Mouse (Mus musculus) heart, embryonic 13.5 days (tissue): ENCODE results near the gene Actl6b. TPM values are rescaled to one million over a fixed set of nuclear protein-coding genes. Genes with fewer than 3 reads are reported as not detected.

Experiments used
- ATAC-seq: fragments of 200-750 bp; cut with Nextera tagmentation; 2 replicates; pipeline ENCODE4 v1.8.0; 2017; ENCODE audit warnings: moderate TSS enrichment; ENCODE audit not compliant: insufficient number of reproducible peaks, low FRiP score, low TSS enrichment; ENCODE audit errors: extremely low read depth
- H3K27ac ChIP-seq: fragments of 300-500 bp; sonication (generic); replicated peaks from 2 replicates; pipeline ENCODE4 v1.5.1; 2015; ENCODE audit warnings: moderate library complexity, mild to moderate bottlenecking, inconsistent platforms
- H3K27me3 ChIP-seq: fragments of 300-500 bp; sonication (generic); replicated peaks from 2 replicates; pipeline ENCODE4 v1.6.1; 2015; ENCODE audit warnings: mild to moderate bottlenecking, inconsistent platforms
- H3K36me3 ChIP-seq: fragments of 300-500 bp; sonication (generic); 2 replicates; pipeline ENCODE4 v1.6.1; 2015; ENCODE audit warnings: mild to moderate bottlenecking, inconsistent platforms
- H3K4me1 ChIP-seq: fragments of 300-500 bp; sonication (generic); 2 replicates; pipeline ENCODE4 v1.6.1; 2015; ENCODE audit warnings: inconsistent platforms
- H3K4me2 ChIP-seq: fragments of 300-500 bp; sonication (generic); 2 replicates; pipeline ENCODE4 v1.6.1; 2015; ENCODE audit warnings: inconsistent platforms, mild to moderate bottlenecking, moderate library complexity
- H3K4me3 ChIP-seq: fragments of 300-500 bp; sonication (generic); 2 replicates; pipeline ENCODE4 v1.5.1; 2015; ENCODE audit warnings: moderate library complexity, mild to moderate bottlenecking, inconsistent platforms
- H3K9ac ChIP-seq: fragments of 300-500 bp; sonication (generic); 2 replicates; pipeline ENCODE4 v1.6.1; 2015; ENCODE audit warnings: inconsistent platforms, mild to moderate bottlenecking, moderate library complexity
- H3K9me3 ChIP-seq: fragments of 300-500 bp; sonication (generic); 2 replicates; pipeline ENCODE4 v1.6.1; 2016; ENCODE audit warnings: inconsistent platforms
- WGBS: fragments of 180-500 bp; shearing (Covaris S2); methylation state at CpG from one replicate; pipeline ENCODE4 v1.1.7; 2015; ENCODE audit warnings: mixed read lengths; 5-methylcytosine and 5-hydroxymethylcytosine counted together
- polyA plus RNA-seq: library from polyadenylated mRNA; unstranded; fragments of >200 nt; fragmentation: Nextera tagmentation; extraction: Ambion mirVana; gene quantifications from 2 replicates; pipeline ENCODE4 v1.2.1, GENCODE M21; 2015

Gene Actl6b
- 0.27 and 0.35 TPM in 2 replicates for polyA plus RNA-seq

GRCm38 (mm10) chr5:137553411-137553837 is at the start of gene Actl6b:
Gene Actl6b (plus strand): TSS chr5:137553517.
- Histone ChIP-seq H3K4me2 (peak within 1 kb of the TSS; percentile 56), H3K4me1 (peaks cover 7% of the 10 kb centered on the region; the same call in 1 of the 2 replicates), H3K9me3 (no peaks in the 10 kb centered on the region), H3K27ac (no peak within 1 kb of the TSS), H3K4me3 (peak within 1 kb of the TSS; percentile 27; the same call in 1 of the 2 replicates), H3K27me3 (peaks cover 62% of the 10 kb centered on the region), H3K36me3 (no peaks in the 10 kb centered on the region), H3K9ac (no peak within 1 kb of the TSS)
- under 1% methylated on average over 37 of the region's 37 CpGs for WGBS
- no peak for ATAC-seq

- no peak overlapping the region for H3K4me3 ChIP-seq
- no peaks in the 10 kb centered on the region for H3K9me3 ChIP-seq
- 81% methylated on average over 6 of the region's 6 CpGs for WGBS
- H3K4me2 ChIP-seq, result no peak overlapping the region
- ATAC-seq, result no peak
- H3K27ac ChIP-seq, result no peak overlapping the region
- no peaks in the 10 kb centered on the region for H3K27me3 ChIP-seq
- H3K4me1 ChIP-seq, result peaks cover 16% of the 10 kb centered on the region
- peaks cover 11% of the 10 kb centered on the region for H3K36me3 ChIP-seq
- no peak overlapping the region for H3K9ac ChIP-seq
These were observed 49.3 kb upstream of the Actl6b start for GRCm38 (mm10) chr5:137504041-137504440.

DNA sequence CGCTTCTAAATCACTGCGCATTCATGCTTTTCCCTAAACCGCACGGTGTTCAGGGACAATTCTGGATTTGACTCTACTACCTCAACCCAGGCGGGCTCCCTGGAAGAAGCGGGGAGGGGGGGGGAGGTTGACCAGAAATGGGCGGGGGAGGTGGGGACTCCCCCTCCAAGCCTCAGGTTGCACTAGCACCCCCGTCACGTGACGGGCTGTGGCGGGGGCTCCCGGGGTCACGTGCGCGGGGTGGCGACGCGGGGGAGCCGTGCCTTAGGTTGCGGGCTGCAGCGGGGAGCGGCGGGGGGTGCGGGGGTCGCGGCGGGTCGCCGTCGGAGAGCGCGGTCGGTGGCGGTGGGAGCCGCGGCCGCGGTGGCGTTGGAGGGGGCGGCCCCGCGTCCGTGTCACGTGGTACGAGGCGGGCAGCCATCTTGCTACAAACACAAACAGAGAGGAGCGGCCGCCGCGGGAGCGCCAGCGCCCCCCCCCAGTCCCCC is 43.3 kb upstream of the Actl6b start:
- WGBS, result 2% methylated on average over 32 of the region's 52 CpGs
- peak; percentile 64 for ATAC-seq

GRCm38 (mm10) chr5:137510573-137511390 is 42.5 kb upstream of the Actl6b start:
- 2% methylated on average over 18 of the region's 83 CpGs for WGBS
- Histone ChIP-seq H3K4me3 (peak overlapping the region; percentile 88), H3K27ac (peak overlapping the region; percentile 84), H3K27me3 (no peaks in the 10 kb centered on the region), H3K4me2 (peak overlapping the region; percentile 93), H3K36me3 (peaks cover 12% of the 10 kb centered on the region), H3K9ac (peak overlapping the region; percentile 100), H3K4me1 (peaks cover 42% of the 10 kb centered on the region), H3K9me3 (no peaks in the 10 kb centered on the region)
- peak; percentile 52 for ATAC-seq

More for the DNA sequence above, 43.3 kb upstream of the Actl6b start:
- no peaks in the 10 kb centered on the region for H3K27me3 ChIP-seq
- peaks cover 42% of the 10 kb centered on the region for H3K4me1 ChIP-seq
- peak overlapping the region; percentile 88 for H3K4me3 ChIP-seq
- H3K27ac ChIP-seq, result peak overlapping the region; percentile 84
- H3K9ac ChIP-seq, result peak overlapping the region; percentile 100
- peak overlapping the region; percentile 93 for H3K4me2 ChIP-seq
- H3K9me3 ChIP-seq, result no peaks in the 10 kb centered on the region
- peaks cover 12% of the 10 kb centered on the region for H3K36me3 ChIP-seq

DNA sequence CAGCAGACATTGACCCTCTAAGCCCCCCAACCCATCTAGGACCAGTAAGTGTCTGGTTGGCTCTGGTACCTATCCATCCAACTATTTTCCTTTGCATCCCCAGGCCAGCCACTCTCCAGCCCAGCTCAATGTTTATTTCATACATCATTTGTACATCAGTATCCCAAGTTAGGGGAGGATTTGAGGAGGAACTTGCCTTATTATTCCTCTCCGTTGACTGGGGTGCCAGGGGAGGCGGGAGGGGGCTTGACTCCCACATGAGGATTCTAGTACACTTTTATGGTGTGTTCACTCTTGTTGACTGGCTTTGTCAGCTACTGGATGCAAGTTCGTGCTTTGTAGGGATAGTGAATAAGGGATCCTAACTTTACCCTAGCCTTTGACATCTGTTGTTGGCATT is 41.6 kb upstream of the Actl6b start:
- 77% methylated on average over 3 of the region's 3 CpGs for WGBS
- H3K4me2 ChIP-seq, result peak overlapping the region; percentile 93
- peak overlapping the region; percentile 88 for H3K4me3 ChIP-seq
- H3K9me3 ChIP-seq, result no peaks in the 10 kb centered on the region
- H3K9ac ChIP-seq, result peak overlapping the region; percentile 100
- peaks cover 45% of the 10 kb centered on the region for H3K4me1 ChIP-seq
- H3K36me3 ChIP-seq, result peaks cover 12% of the 10 kb centered on the region
- ATAC-seq, result no peak
- H3K27ac ChIP-seq, result no peak overlapping the region
- H3K27me3 ChIP-seq, result no peaks in the 10 kb centered on the region

DNA sequence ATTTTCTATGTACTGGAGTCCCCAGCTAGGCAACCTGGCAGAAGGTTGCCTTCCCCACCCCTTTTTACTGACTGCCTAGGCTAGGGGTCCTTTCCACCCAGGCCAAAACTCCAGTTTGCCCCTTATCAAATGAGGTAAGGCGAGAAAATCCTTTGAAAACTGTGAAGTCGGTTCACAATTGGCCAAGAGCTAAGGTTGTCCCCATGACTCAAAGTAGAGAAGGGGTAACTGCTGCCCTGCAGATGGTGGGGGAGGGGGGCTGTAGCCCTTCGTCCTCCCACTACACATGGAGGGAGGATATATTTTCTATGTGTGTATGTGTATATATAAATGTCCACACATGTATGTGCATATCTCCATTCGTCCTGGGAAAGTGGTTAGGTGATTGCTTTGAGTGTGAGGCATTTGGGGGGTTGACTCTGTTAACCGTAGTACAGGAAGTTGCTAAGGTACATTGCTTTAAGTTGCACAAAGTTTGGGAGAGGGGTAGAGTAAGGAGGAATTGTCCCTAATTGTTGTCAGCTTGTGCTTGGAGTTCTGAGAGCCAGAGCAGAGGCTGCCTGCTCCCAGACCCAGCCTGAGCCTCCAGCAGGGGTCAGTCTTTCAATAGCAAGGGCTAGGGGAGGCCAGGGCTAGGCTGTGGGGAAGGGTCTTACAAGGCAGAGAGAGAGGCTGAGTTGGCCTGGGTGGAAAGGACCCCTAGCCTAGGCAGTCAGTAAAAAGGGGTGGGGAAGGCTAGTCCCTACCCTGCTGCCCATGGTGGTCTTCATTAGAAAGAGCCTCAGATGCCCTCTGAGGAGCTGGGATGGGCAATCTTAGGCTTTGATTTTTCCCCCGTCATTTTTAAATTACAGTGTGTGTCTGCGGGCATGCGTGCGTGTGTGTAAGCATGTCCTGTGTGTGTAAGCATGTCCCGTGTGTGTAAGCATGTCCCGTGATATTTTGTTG is 40.2 kb upstream of the Actl6b start:
- no peak overlapping the region; the same call in none of the 2 replicates for H3K4me2 ChIP-seq
- no peak for ATAC-seq
- WGBS, result 74% methylated on average over 11 of the region's 11 CpGs

DNA sequence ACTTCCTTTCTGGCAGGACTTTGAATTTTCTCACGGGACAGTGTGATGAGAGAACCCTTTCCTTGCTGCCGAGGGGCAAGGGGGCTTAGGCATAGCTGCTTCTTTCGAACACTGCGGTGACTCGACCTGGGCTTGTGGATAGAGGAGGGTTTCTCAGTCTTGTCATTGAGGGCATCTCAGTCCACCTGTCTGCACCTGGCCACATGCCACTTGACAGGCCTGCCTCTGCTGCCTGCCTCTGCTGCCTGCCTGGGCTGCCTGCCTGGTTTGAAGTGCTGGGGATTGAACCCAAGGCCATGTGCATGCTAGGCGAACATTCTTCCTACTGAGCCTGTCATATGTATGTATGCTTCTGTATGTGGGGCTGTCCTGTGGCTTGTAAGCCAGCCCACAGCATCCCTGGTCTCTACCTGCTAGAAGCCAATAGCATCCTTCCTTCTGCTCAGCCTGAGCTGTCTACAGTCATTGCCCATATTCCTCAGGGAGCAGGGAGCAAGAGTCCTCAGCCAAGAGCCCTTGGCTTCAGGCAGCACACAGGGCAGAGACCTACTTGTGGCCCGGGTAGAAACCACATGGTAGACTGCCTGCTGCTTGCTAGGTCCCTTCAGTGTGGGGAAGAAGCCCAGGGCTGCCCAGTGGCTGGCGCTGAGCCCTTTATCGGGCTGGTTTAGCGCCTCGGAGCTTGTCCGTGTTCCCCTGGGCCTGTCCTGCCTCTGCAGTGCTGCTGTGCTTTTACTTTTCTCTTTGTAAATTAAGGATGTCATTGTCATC is 39.2 kb upstream of the Actl6b start:
- no peak overlapping the region for H3K4me2 ChIP-seq
- peaks cover 45% of the 10 kb centered on the region for H3K4me1 ChIP-seq
- no peaks in the 10 kb centered on the region for H3K9me3 ChIP-seq
- peak overlapping the region; percentile 37 for H3K9ac ChIP-seq
- peaks cover 30% of the 10 kb centered on the region for H3K36me3 ChIP-seq
- ATAC-seq, result no peak
- no peak overlapping the region for H3K4me3 ChIP-seq
- 83% methylated on average over 12 of the region's 12 CpGs for WGBS
- H3K27me3 ChIP-seq, result no peaks in the 10 kb centered on the region
- H3K27ac ChIP-seq, result no peak overlapping the region

More for the DNA sequence above, 40.2 kb upstream of the Actl6b start:
- Histone ChIP-seq H3K27ac (no peak overlapping the region), H3K27me3 (no peaks in the 10 kb centered on the region), H3K4me1 (peaks cover 45% of the 10 kb centered on the region), H3K4me3 (no peak overlapping the region), H3K9ac (peak overlapping the region; percentile 100), H3K36me3 (peaks cover 22% of the 10 kb centered on the region), H3K9me3 (no peaks in the 10 kb centered on the region)

DNA sequence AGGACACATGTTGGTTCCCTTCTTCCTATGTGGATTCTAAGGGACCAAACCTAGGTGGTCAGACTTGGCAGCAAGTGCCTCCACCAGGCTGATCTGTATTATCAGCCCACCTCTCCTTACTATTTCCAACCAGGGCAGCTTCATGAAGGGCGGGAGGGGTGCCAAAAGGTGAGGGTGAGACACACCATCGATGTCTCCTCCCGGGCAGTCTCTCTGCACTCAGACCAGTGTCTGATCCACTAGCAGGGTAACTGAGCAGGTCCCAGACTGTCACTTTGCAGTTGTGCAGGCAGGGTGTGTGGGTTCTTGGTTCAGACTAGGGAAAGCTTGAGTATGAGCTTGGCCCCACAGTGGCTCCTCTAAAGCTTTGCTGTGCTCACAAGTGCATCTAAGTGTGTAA is 38.5 kb upstream of the Actl6b start:
- Histone ChIP-seq H3K4me2 (no peak overlapping the region), H3K4me3 (no peak overlapping the region), H3K9me3 (no peaks in the 10 kb centered on the region), H3K27ac (no peak overlapping the region), H3K9ac (peak overlapping the region; percentile 37; the same call in 1 of the 2 replicates), H3K36me3 (peaks cover 37% of the 10 kb centered on the region), H3K27me3 (no peaks in the 10 kb centered on the region), H3K4me1 (peaks cover 43% of the 10 kb centered on the region)
- WGBS, result 75% methylated on average over 3 of the region's 3 CpGs
- no peak for ATAC-seq

DNA sequence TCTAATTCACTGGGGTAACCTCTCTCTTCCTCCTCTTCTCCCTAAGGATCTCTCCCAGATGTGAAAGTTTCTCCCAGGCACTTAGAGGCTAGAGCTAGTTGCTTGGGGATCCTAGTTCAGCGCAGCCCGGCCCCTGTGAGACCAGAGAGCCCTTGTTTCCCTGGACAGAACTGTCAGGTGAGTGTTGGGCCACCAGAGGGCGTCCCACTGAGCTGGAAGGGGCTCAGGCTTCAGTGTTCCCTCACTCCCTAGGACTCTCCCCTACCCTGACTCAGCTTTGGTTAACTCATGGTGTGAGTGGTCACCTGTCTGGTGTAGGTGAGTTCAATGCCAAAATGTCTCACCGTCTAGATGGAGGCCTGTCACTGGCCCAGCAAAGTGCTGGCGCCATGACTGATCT is 34.9 kb upstream of the Actl6b start, which contains the start of gene Gigyf1:
TSS of gene Gigyf1 (plus strand) at position 113 of the 400 bp plus-strand sequence.
- H3K9ac ChIP-seq, result no peak within 1 kb of the TSS
- 73% methylated on average over 5 of the region's 5 CpGs for WGBS

DNA sequence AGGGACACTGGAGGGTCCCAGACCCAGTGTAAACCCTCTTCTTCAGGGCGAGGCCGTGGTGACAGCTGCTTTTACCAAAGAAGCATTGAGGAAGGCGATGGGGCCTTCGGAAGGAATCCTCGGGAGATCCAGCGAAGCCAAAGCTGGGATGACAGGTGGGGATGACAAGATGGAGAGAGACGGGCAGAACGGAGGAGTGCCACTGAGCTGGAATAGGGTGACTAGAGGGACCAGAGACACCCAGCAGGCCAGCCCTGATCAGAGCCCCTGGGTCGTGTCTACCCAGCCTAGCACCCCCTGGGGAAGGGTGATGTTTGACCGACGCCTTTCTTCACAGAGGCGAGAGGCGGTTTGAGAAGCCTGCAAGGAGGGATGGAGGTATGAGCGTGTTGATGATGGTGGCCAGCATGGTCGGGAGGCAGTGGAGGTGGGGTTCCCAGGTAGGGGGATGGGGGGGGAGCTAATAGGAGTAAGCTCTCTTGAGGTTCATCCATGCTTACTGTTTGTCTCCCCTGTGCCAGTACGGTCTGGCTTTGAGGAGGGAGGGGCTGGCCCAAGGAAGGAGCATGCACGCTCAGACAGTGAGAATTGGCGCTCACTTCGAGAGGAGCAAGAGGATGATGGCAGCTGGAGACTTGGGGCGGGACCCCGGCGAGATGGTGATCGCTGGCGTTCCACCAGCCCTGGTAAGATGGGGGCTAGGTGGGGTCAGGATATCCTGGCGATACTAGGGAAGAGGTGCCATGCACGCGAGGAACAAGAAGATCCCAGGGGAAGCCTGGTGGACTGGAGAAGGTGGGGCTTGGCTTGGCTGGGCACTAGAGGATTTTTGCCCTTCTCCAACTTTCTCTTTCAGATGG is 33.4 kb upstream of the Actl6b start:
- Histone ChIP-seq H3K9me3 (no peaks in the 10 kb centered on the region), H3K4me1 (peaks cover 3% of the 10 kb centered on the region), H3K27me3 (no peaks in the 10 kb centered on the region), H3K4me2 (no peak overlapping the region), H3K9ac (no peak overlapping the region), H3K27ac (no peak overlapping the region), H3K4me3 (no peak overlapping the region), H3K36me3 (peaks cover 76% of the 10 kb centered on the region)
- 90% methylated on average over 27 of the region's 27 CpGs for WGBS
- no peak for ATAC-seq

More for the DNA sequence above, 34.9 kb upstream of the Actl6b start, which contains the start of gene Gigyf1:
- no peaks in the 10 kb centered on the region for H3K9me3 ChIP-seq
- H3K27me3 ChIP-seq, result no peaks in the 10 kb centered on the region
- H3K36me3 ChIP-seq, result peaks cover 69% of the 10 kb centered on the region
- no peak within 1 kb of the TSS for H3K27ac ChIP-seq
- ATAC-seq, result no peak
- H3K4me1 ChIP-seq, result peaks cover 18% of the 10 kb centered on the region
- no peak within 1 kb of the TSS for H3K4me3 ChIP-seq
- H3K4me2 ChIP-seq, result no peak within 1 kb of the TSS
